Mouse (Mus musculus) embryonic stem cell, embryonic (primary cell): ENCODE results near the gene Pald1.

Experiments
- CTCF ChIA-PET, 4 experiments: fragments of 300-600 bp in 2 of 4; fragments of 350-600 bp in 2 of 4; sonication (Branson Sonifier 250); formaldehyde crosslinking; loops; one replicate each; lab custom pipeline; 2022; ENCODE audit warnings: inconsistent platforms in 2 of 4; lab: Charles Lee
- POLR2A ChIA-PET, 4 experiments: fragments of 300-600 bp in 2 of 4; fragments of 350-600 bp in 2 of 4; sonication (Branson Sonifier 250); formaldehyde crosslinking; loops; one replicate each; lab custom pipeline; 2022; ENCODE audit warnings: antibody characterized with exemption in 4 of 4, inconsistent platforms in 1 of 4; lab: Charles Lee

Gene Pald1

GRCm38 (mm10) chr10:61312159-61312558, 71.2 kb downstream of the Pald1 start:
- ChIA-PET POLR2A (interaction anchor here in 3 of 4 experiments (0.7 to 1.3 kb wide), 8 partner anchors 8 to 1556 kb away, joined by 3 to 8 read pairs (median 4); partner anchors contain the start of gene Pald1 (in 1 of the 3)), CTCF (interaction anchor here in 3 of 4 experiments (0.7 to 1.4 kb wide), 4 partner anchors 27 to 87 kb away, joined by 3 to 20 read pairs (median 4); partner anchors contain the start of gene Pald1 (in 1 of the 3))

- POLR2A ChIA-PET = interaction anchor here (0.6 to 1.8 kb wide), 5 partner anchors 12 to 158 kb away, joined by 3 to 5 read pairs (median 3); no protein-coding TSS in a partner anchor
- CTCF ChIA-PET = interaction anchor here in 3 of 4 experiments (0.6 to 1.1 kb wide), 3 partner anchors 33 to 109 kb away, joined by 3 to 8 read pairs (median 3); no protein-coding TSS in a partner anchor
Measured at GRCm38 (mm10) chr10:61308706-61309320, 74.5 kb downstream of the Pald1 start.

DNA sequence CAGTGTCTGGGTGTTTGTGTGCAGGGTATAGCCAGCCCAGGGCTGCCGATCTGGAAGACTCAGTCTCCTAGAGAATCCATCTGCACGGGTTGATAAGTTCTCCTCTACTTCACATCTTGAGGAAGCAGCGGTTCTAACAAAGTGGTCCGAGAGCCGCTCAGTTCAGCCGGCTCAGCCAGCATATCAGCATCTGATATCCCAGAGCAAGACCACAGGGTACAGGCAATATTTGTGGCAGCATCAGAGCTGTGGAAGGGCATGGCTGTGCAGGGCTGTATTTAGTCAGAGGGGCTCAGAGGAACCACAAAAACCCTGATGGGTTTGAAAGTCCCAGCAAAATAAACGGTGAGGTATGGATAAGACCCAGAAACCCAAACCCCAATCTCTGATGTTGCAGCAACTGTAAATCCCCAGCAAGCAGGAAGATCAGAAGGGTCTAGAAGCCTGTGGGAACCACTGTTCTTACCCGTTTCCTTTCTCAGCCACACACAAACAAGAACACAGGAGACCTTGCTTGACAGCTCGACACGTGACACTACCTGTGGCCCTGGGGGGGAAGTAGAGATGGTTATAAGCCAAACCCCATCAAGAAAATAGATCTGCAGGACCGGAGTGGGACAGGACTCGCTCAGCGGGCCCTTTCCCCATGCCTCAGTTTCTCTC, 77.3 kb downstream of the Pald1 start:
- ChIA-PET POLR2A (interaction anchor here in 1 of 4 experiments (0.6 to 0.7 kb wide), 2 partner anchors 14 to 271 kb away, joined by 3 read pairs; no protein-coding TSS in a partner anchor), CTCF (interaction anchor here in 2 of 4 experiments (0.6 to 1.5 kb wide), 4 partner anchors 21 to 30 kb away, joined by 3 to 5 read pairs (median 4); no protein-coding TSS in a partner anchor)

GRCm38 (mm10) chr10:61304046-61304445, 79.3 kb downstream of the Pald1 start:
- ChIA-PET CTCF (interaction anchor here in 1 of 4 experiments (1.4 kb wide), 1 partner anchor 92 kb away, joined by 3 read pairs; no protein-coding TSS in a partner anchor), POLR2A (interaction anchor here in 2 of 4 experiments (0.7 to 1.6 kb wide), 2 partner anchors 8 to 66 kb away, joined by 3 to 4 read pairs; no protein-coding TSS in a partner anchor)

- CTCF ChIA-PET = interaction anchor here in 3 of 4 experiments (1.0 to 2.8 kb wide), 5 partner anchors 25 to 101 kb away, joined by 3 to 8 read pairs (median 4); no protein-coding TSS in a partner anchor
- POLR2A ChIA-PET = interaction anchor here in 1 of 4 experiments (0.6 to 1.4 kb wide), 3 partner anchors 11 to 28 kb away, joined by 3 to 5 read pairs (median 5); partner anchors contain the start of gene Adamts14
Measured at GRCm38 (mm10) chr10:61300996-61301395, 82.3 kb downstream of the Pald1 start.

DNA sequence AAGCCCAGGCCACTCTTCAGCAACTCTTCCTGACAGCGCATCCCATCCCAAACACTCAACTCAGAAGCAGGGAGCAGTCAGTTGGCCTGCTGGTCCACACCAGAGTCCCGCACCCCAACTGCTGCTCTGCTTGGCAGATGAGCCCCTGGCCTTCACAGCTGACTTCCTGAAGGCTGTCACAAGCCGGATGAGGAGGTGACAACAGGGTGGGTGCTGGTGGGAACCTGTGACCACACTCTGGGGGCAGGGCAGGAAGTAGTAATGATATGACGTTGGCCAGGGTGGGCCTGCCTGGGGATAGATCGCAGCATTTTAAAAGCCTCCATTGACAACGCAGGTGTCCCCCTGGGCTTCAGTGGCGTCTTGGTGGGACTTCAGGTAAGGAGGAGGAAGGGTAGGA, 85.9 kb downstream of the Pald1 start, which contains the start of gene Prf1:
TSS of gene Prf1 (plus strand) at position 357 of the 400 bp plus-strand sequence.
- ChIA-PET POLR2A (interaction anchor here in 1 of 4 experiments (0.5 kb wide), 1 partner anchor 145 kb away, joined by 3 read pairs; no protein-coding TSS in a partner anchor), CTCF (interaction anchor here in 1 of 4 experiments (0.7 kb wide), 1 partner anchor 83 kb away, joined by 3 read pairs; no protein-coding TSS in a partner anchor)

DNA sequence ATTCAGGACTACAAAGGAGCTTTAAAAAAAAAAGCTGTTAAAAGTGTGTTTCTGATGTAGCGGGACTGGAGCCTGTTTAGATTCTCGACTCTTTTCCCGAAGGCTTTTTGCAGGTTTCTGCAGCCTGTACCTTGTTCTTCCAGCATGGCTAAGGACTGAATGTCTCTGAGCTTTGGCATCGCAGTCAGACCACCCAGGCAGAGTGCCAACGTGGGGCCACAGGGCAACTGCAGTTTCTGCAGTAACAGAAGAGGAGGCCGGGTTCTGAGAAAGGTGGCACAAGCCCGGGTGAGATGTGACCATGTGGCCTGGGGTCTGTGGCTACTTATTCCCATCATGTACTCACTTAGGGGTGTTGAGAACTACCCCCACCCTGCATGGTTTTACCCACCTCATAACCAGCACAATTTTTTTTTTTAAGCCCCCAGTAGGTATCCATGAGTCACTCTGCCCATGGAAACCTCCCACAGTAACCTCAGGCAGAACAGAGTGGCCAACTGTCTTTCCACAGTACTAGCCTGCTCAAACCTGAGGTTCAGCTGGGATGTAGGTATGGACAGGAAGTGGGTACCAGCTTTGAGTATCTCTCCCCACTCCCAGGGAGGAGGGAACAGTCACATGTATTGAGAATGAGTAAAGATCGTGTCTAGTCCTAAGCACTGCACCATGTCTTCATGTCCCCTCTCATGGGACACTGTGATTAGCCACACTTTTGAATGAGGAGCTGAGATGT, 86.5 kb downstream of the Pald1 start:
- ChIA-PET CTCF (interaction anchor here in 2 of 4 experiments (0.5 to 1.2 kb wide), 4 partner anchors 21 to 166 kb away, joined by 3 to 12 read pairs (median 3); no protein-coding TSS in a partner anchor), POLR2A (interaction anchor here in 1 of 4 experiments (0.5 to 1.0 kb wide), 2 partner anchors 77 to 144 kb away, joined by 3 read pairs; no protein-coding TSS in a partner anchor)

DNA sequence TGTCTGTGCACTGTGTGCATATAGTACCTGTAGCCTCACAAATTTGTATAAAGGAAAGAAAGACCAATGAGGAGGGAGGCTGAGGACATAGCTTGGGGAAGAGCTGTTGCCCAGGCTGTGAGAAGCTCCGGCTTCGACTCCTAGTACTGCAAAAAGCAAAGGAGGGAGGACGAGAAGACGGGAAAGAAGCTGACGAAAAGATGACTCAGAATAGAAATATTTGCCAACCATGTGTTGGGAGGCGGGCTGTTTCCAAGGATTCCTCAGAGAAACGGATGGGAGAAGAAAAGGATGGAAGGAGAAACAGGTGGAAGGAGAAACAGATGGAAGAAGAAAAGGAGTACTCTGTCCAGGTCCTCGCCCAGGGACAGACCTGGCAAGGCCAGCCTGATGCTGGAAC, 89.1 kb downstream of the Pald1 start:
- CTCF ChIA-PET = interaction anchor here in 2 of 4 experiments (0.9 to 1.0 kb wide), 2 partner anchors 18 to 82 kb away, joined by 3 to 4 read pairs; no protein-coding TSS in a partner anchor

DNA sequence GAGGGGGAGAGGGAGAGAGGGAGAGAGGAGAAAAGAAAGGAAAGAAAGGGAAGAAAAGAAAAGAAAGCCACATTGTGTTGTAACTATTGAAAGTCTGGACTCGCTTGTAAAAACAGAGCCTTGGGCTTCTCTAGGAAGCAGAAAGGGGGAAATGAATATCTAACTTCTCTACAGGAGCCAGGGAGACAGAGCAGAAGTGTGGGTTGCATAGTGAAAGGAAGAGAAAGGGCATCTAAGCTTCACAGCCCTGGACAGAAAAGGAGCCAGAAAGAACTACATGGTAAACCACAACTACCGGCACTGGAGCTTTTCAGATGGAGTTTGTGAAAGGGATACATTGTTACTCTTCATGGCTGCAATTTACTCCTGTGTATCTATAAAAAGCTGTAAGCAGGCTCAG, 92.9 kb downstream of the Pald1 start:
- CTCF ChIA-PET = no interaction called here

More for the DNA sequence above, 89.1 kb downstream of the Pald1 start:
- POLR2A ChIA-PET = no interaction called here

GRCm38 (mm10) chr10:61290016-61290415, 93.3 kb downstream of the Pald1 start:
- POLR2A ChIA-PET = interaction anchor here in 2 of 4 experiments (0.5 to 0.7 kb wide), 2 partner anchors 121 to 363 kb away, joined by 3 to 4 read pairs; no protein-coding TSS in a partner anchor
- CTCF ChIA-PET = no interaction called here

More for the DNA sequence above, 92.9 kb downstream of the Pald1 start:
- POLR2A ChIA-PET = interaction anchor here in 2 of 4 experiments (0.5 to 0.7 kb wide), 2 partner anchors 120 to 363 kb away, joined by 3 to 4 read pairs; no protein-coding TSS in a partner anchor

GRCm38 (mm10) chr10:61286246-61286645, 97.1 kb downstream of the Pald1 start:
- ChIA-PET CTCF (interaction anchor here (0.5 to 3.4 kb wide), 12 partner anchors 10 to 100 kb away, joined by 3 to 16 read pairs (median 4); partner anchors contain the start of gene Adamts14 (in 1 of the 4)), POLR2A (interaction anchor here (0.6 to 3.7 kb wide), 11 partner anchors 11 to 772 kb away, joined by 3 to 19 read pairs (median 5); partner anchors contain the start of gene Adamts14 (in 1 of the 4))

DNA sequence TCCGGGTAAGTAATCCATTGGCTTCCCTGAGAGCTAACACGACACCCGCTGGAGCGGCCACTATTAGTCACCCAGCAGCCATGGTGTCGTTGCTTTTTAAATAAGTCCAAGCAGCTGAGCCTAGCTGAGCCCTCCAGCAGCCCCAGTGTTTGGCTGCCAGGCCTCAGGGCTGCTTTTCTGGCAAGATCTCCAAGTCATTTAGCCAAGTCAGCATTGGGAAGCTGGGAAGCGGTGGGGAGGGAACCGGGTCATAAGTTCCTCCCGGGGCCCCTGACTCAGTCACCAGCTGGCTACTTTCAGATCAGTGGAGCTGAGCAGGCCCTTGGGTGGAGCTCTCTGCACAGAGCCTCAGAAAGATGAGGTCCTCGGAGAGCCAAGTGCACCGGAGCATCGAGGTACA, 98.1 kb downstream of the Pald1 start:
- ChIA-PET CTCF (interaction anchor here in 3 of 4 experiments (0.6 to 3.4 kb wide), 12 partner anchors 9 to 114 kb away, joined by 3 to 16 read pairs (median 4); partner anchors contain the start of gene Adamts14 (in 1 of the 3)), POLR2A (interaction anchor here (0.6 to 3.7 kb wide), 8 partner anchors 9 to 319 kb away, joined by 3 to 19 read pairs (median 3); partner anchors contain the start of gene Adamts14 (in 1 of the 4))

- CTCF ChIA-PET = interaction anchor here in 1 of 4 experiments (1.3 to 3.4 kb wide), 2 partner anchors 8 to 115 kb away, joined by 4 to 16 read pairs; no protein-coding TSS in a partner anchor
- POLR2A ChIA-PET = interaction anchor here in 2 of 4 experiments (0.8 to 3.7 kb wide), 2 partner anchors 11 kb away, joined by 3 to 19 read pairs; partner anchors contain the start of gene Adamts14 (in 2 of the 2)
Measured at GRCm38 (mm10) chr10:61284309-61284708, 99.0 kb downstream of the Pald1 start.

- POLR2A ChIA-PET = interaction anchor here in 1 of 4 experiments (0.7 kb wide), 1 partner anchor 48 kb away, joined by 3 read pairs; no protein-coding TSS in a partner anchor
- CTCF ChIA-PET = interaction anchor here in 1 of 4 experiments (0.6 kb wide), 1 partner anchor 984 kb away, joined by 3 read pairs; no protein-coding TSS in a partner anchor
Measured at GRCm38 (mm10) chr10:61281115-61281514, 102.2 kb downstream of the Pald1 start.

DNA sequence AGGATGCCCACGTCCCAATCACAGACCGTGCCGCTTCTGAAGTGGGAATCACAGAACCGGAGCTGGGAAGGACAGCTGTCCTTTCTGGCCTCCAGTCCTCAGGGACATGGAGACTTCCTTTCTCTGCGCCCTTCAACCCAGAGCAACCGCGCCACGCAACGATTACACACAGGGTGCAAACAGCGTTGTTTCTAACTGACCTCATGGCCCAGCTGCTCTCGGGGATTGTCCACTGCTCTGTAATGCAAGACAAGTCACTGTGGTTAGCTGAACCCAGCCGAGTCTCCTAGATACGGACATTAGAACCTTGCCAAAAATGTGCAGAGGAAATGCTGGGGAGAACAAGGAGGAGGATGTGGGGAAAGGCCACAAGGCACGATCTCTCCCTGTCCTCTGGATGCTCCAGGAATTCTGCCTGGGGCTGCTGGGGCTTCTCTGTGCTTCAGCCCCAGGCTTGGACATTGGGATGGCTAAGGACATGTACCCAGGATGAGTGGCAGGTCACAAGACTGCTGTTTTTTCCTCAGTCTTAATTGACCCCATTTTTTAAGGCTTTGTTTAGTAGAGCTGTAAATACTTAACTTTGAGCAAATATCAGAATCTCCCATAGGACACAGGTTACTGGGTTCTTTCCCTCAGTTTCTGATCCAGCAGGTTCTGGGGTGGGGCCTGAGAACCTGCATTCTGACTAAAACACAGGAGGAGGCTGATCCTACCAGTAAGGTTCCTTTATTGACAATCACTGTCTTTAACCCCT, 105.2 kb downstream of the Pald1 start:
- POLR2A ChIA-PET = no interaction called here
- CTCF ChIA-PET = interaction anchor here in 1 of 4 experiments (0.7 kb wide), 1 partner anchor 224 kb away, joined by 8 read pairs; no protein-coding TSS in a partner anchor

- CTCF ChIA-PET = interaction anchor here in 2 of 4 experiments (1.6 to 2.2 kb wide), 3 partner anchors 8 to 78 kb away, joined by 7 to 16 read pairs (median 8); no protein-coding TSS in a partner anchor
- POLR2A ChIA-PET = no interaction called here
Measured at GRCm38 (mm10) chr10:61277051-61277450, 106.3 kb downstream of the Pald1 start.
